Mouse (Mus musculus) midbrain, embryonic 16.5 days (tissue): ENCODE data around the gene Cdc6. TPM values are rescaled to one million over a fixed set of nuclear protein-coding genes. Genes with fewer than 3 reads are reported as not detected.
"Not testable (repeated sequence)": the region's sequence is repeated elsewhere in the genome, so short reads cannot be mapped to it uniquely, and the experiment has no call there.

Experiments
- ATAC-seq: fragments of 200-750 bp; cut with Nextera tagmentation; 2 replicates; pipeline ENCODE4 v1.8.0; 2017; ENCODE audit warnings: moderate TSS enrichment
- H3K27ac ChIP-seq: fragments of 300-500 bp; sonication (generic); 2 replicates; pipeline ENCODE4 v1.5.1; 2014; ENCODE audit warnings: mild to moderate bottlenecking, low read length, mixed read lengths
- H3K27me3 ChIP-seq: fragments of 300-500 bp; sonication (generic); 2 replicates; pipeline ENCODE4 v1.6.1; 2014; ENCODE audit warnings: low read depth, low read length, mixed read lengths; ENCODE audit not compliant: control insufficient read depth, insufficient read depth
- H3K36me3 ChIP-seq: fragments of 300-500 bp; sonication (generic); 2 replicates; pipeline ENCODE4 v1.6.1; 2014; ENCODE audit warnings: mild to moderate bottlenecking, low read length, moderate library complexity, mixed read lengths; ENCODE audit not compliant: control insufficient read depth, insufficient read depth
- H3K4me1 ChIP-seq: fragments of 300-500 bp; sonication (generic); 2 replicates; pipeline ENCODE4 v1.6.1; 2014; ENCODE audit warnings: mild to moderate bottlenecking, low read length, mixed read lengths; ENCODE audit not compliant: control insufficient read depth, insufficient read depth
- H3K4me2 ChIP-seq: fragments of 300-500 bp; sonication (generic); 2 replicates; pipeline ENCODE4 v1.6.1; 2014; ENCODE audit warnings: mild to moderate bottlenecking, low read length, mixed read lengths
- H3K4me3 ChIP-seq: fragments of 300-500 bp; sonication (generic); 2 replicates; pipeline ENCODE4 v1.5.1; 2014; ENCODE audit warnings: low read depth, mild to moderate bottlenecking, low read length, moderate library complexity, mixed read lengths
- H3K9ac ChIP-seq: fragments of 300-500 bp; sonication (generic); 2 replicates; pipeline ENCODE4 v1.6.1; 2014; ENCODE audit warnings: low read depth, low read length, mixed read lengths
- H3K9me3 ChIP-seq: fragments of 300-500 bp; sonication (generic); replicated peaks from 2 replicates; pipeline ENCODE4 v1.6.1; 2014; ENCODE audit warnings: mild to moderate bottlenecking, low read length, mixed read lengths; ENCODE audit not compliant: control insufficient read depth, poor library complexity, severe bottlenecking
- WGBS: fragments of 180-500 bp; shearing (Covaris S2); extraction: QIAGEN DNeasy Blood & Tissue Kit; methylation state at CpG from one replicate; pipeline ENCODE4 v1.1.7; 2014; 5-methylcytosine and 5-hydroxymethylcytosine counted together
- polyA plus RNA-seq: library from polyadenylated mRNA; unstranded; fragments of >200 nt; fragmentation: Nextera tagmentation; extraction: Ambion mirVana; gene quantifications from 2 replicates; pipeline ENCODE4 v1.2.1, GENCODE M21; 2015

Gene Cdc6
- polyA plus RNA-seq, 1 experiment from 2014 or later: 2.4 TPM

DNA sequence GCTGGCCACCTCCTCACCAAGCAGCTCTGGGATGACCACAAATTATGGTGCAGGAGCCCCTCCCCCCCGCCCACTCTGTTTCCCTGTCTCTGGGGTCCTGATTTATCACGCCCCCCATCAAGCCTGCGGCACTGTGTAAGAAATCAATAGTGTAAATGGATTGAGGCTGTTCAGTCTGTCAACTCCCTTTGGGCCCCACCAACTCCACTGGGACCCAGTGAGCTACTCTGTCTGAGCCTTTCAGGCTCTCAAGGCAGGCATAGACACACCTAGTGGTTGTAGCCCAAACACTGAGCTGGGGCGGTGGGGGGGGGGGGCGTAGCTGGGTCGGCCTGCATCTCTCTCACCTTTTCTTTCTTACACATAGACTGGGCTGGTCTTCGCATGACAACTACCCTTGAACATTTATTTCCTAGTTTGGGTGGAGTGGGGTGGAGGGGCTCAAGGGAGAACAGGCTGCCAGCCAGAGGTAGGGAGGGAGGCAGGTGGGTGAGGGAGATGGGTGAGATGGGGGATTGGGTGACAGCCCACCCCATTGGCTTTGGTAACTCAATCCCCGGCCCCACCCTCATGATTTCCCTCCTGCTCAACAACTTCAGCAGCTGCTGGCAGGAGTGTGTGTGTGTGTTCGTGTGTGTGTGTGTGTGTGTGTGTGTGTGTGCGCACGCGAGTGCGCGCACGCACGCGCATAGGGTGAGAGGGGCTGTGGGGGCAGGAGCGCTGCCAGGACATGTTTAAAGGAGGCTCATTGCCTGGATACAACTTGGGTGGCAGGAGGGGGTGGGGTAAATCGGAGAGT is 24.9 kb downstream of the Cdc6 start:
- no peak overlapping the region for H3K27ac ChIP-seq
- no peak for ATAC-seq
- no peak overlapping the region for H3K4me2 ChIP-seq

DNA sequence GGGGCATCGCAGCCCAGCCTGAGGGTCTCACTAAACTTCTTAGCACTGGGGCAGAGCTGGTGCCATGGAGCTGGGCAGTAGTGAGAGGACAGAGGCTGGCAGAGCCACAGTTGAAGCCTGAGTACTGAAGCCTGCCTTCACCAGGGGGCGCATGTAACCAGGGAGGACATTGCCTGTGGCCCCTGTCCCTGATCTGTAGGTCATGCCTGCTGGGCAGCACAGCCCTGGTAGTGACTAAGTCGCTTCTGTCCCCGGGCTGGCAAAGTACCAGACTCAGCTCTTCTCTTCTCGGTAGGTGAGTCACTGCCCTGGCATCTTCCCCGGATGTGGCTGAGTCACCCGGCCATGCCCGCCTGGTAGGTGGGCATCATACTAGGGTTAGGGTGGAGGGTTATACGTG is 25.6 kb downstream of the Cdc6 start:
- H3K27ac ChIP-seq: no peak overlapping the region
- H3K27me3 ChIP-seq: peaks cover 10% of the 10 kb centered on the region
- no peaks in the 10 kb centered on the region for H3K9me3 ChIP-seq
- no peaks in the 10 kb centered on the region for H3K36me3 ChIP-seq
- no peak for ATAC-seq
- no peak overlapping the region for H3K4me2 ChIP-seq
- H3K4me1 ChIP-seq: peaks cover 53% of the 10 kb centered on the region
- no peak overlapping the region for H3K9ac ChIP-seq
- H3K4me3 ChIP-seq: no peak overlapping the region
- 52% methylated on average over 9 of the region's 9 CpGs for WGBS

More for the DNA sequence above, 24.9 kb downstream of the Cdc6 start:
- Histone ChIP-seq H3K36me3 (no peaks in the 10 kb centered on the region), H3K4me3 (no peak overlapping the region), H3K4me1 (peaks cover 49% of the 10 kb centered on the region), H3K9me3 (no peaks in the 10 kb centered on the region), H3K27me3 (peaks cover 10% of the 10 kb centered on the region), H3K9ac (no peak overlapping the region)
- 37% methylated on average over 16 of the region's 19 CpGs for WGBS

DNA sequence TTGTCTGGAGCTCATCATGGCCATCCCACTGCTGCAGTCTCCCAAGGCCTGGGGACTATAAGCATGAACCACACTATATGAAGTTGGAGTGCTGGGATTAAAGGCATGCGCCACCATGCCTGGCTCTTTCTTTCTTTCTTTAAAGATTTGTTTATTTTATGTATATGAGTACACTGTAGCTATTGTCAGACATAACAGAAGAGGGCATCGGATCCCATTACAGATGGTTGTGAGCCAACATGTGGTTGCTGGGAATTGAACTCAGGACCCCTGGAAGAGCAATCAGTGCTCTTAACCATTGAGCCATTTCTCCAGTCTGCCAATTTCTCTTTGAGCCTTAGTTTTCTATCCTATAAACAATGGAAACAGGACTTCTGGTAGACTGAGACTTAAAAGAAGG is 26.2 kb downstream of the Cdc6 start:
- H3K36me3 ChIP-seq, H3K27ac ChIP-seq, H3K4me3 ChIP-seq, H3K4me2 ChIP-seq, H3K9ac ChIP-seq, ATAC-seq, H3K9me3 ChIP-seq: not testable (repeated sequence)
- WGBS: 93% methylated on average over 2 of the region's 2 CpGs
- H3K4me1 ChIP-seq: peaks cover 54% of the 10 kb centered on the region
- peaks cover 13% of the 10 kb centered on the region for H3K27me3 ChIP-seq

DNA sequence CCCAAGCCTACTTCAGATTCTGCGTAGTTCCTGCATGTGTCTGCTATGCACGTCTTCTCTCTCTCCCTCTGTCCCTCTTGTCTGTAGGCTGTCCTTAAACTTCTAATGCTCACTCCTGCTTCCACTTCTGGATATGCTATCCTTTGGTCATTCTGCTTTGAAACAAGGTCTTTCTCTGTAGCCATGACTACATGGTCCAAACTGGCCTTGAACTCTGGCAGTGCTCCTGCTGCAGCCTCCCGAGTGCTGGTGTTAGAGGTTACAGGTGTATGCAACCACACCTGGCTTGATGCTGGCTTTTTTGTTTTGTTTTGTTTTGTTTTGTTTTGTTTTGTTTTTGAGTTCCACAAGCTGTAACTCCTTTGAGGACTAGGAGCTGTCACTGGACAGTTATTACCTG is 26.8 kb downstream of the Cdc6 start:
- WGBS: 90% methylated on average over 3 of the region's 3 CpGs
- no peak for ATAC-seq
- no peak overlapping the region for H3K4me3 ChIP-seq
- H3K36me3 ChIP-seq: no peaks in the 10 kb centered on the region
- H3K9me3 ChIP-seq: no peaks in the 10 kb centered on the region
- no peak overlapping the region for H3K9ac ChIP-seq
- no peak overlapping the region for H3K4me2 ChIP-seq
- no peak overlapping the region for H3K27ac ChIP-seq
- H3K4me1 ChIP-seq: peaks cover 49% of the 10 kb centered on the region
- H3K27me3 ChIP-seq: peaks cover 13% of the 10 kb centered on the region

DNA sequence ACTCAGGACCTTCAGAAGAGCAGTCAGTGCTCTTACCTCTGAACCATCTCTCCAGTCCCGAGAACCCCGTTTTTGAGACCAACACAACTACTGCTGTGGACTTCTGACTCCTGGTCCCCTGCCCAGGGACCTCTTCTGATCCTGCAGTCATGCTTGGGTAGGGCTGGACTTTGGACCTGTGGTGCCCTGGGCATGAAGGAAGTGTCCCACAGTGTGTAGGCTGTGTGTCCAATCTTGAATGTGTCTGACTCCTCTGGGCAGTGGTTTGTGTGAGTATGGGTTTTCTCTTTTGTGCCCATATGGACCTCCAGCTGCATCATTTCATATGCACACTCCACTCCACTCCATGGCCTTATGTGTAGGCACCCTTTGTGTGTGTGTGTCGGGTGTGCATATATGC is 27.5 kb downstream of the Cdc6 start:
- no peak overlapping the region for H3K4me2 ChIP-seq
- H3K4me3 ChIP-seq: no peak overlapping the region
- H3K27me3 ChIP-seq: peaks cover 13% of the 10 kb centered on the region
- H3K27ac ChIP-seq: no peak overlapping the region
- peaks cover 42% of the 10 kb centered on the region for H3K4me1 ChIP-seq
- H3K9ac ChIP-seq: no peak overlapping the region
- WGBS: 90% methylated on average over 3 of the region's 3 CpGs
- H3K36me3 ChIP-seq: no peaks in the 10 kb centered on the region
- no peaks in the 10 kb centered on the region for H3K9me3 ChIP-seq
- ATAC-seq: no peak

DNA sequence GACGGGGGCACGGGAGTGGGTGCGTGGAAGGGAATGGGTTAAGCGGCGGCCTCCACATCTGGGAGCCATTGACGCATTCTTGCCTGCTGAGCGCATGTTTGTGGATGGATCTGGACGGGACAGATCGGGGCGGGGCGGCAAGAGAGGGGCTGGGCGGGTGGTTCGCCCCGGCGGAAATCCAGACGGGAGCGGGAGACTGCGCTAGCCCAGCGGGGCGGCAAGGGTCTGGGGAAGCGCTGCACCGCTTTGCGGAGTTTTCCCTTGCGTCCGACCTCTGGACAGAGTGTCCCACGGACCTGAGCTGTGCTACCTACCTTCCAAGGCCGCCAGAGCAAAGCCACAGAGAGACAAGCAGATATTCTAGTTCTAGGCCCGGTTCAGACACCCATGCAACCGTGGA is 28.6 kb downstream of the Cdc6 start:
- no peak overlapping the region for H3K27ac ChIP-seq
- peak overlapping the region; percentile 6; the same call in 1 of the 2 replicates for H3K4me3 ChIP-seq
- peak overlapping the region; percentile 97 for H3K4me2 ChIP-seq
- peaks cover 13% of the 10 kb centered on the region for H3K27me3 ChIP-seq
- ATAC-seq: no peak
- peaks cover 41% of the 10 kb centered on the region for H3K4me1 ChIP-seq
- 0 out of 2 replicates have a peak overlapping the region, but pooled peaks have one; percentile 24 for H3K9ac ChIP-seq
- no peaks in the 10 kb centered on the region for H3K9me3 ChIP-seq
- H3K36me3 ChIP-seq: no peaks in the 10 kb centered on the region
- 4% methylated on average over 29 of the region's 29 CpGs for WGBS

DNA sequence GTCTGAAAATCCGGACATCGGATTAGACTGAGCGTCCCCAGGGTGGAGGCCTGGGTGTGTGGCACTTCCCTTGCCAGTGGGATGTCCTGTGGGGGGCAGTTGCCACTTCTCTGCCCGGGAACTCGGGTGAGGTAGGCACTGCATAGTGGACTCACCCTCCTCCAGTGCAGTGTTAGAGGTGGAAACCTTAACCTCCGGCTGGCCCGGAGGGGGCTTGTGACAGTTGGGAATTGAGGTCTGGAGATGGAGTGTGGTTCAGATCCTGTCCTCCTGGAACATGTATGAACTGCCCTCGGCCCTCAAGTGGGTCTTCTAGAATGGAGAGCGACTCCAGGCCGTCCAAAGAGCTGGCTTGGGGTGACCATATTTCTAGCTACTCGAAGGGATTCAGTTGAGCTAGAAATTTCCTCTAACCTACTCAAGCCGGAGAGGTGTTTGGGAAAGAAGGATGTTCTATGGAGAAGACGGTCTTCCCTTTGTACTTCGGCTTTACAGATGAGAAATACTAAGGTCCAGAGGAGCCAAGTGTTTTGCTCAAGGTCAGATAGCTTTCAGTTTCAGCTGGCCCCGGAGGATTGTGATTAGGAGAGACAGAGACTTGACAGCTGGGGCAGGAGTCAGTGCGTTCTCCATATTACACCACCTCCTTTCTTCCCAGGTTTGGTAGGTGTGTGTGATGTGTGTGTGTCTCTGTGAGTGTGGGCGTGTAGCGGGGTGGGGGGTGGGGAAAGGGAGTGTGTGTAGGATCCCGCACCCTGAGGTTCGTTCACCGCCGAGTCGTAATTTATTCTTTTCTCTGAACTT is 29.2 kb downstream of the Cdc6 start:
- H3K9me3 ChIP-seq: no peaks in the 10 kb centered on the region
- peaks cover 13% of the 10 kb centered on the region for H3K27me3 ChIP-seq
- H3K4me1 ChIP-seq: peaks cover 42% of the 10 kb centered on the region
- H3K4me2 ChIP-seq: peak overlapping the region; percentile 97
- H3K27ac ChIP-seq: no peak overlapping the region
- WGBS: 4% methylated on average over 23 of the region's 23 CpGs
- H3K4me3 ChIP-seq: peak overlapping the region; percentile 60
- H3K36me3 ChIP-seq: no peaks in the 10 kb centered on the region
- ATAC-seq: peak; percentile 29; the same call in 1 of the 2 replicates
- H3K9ac ChIP-seq: peak overlapping the region; percentile 67

DNA sequence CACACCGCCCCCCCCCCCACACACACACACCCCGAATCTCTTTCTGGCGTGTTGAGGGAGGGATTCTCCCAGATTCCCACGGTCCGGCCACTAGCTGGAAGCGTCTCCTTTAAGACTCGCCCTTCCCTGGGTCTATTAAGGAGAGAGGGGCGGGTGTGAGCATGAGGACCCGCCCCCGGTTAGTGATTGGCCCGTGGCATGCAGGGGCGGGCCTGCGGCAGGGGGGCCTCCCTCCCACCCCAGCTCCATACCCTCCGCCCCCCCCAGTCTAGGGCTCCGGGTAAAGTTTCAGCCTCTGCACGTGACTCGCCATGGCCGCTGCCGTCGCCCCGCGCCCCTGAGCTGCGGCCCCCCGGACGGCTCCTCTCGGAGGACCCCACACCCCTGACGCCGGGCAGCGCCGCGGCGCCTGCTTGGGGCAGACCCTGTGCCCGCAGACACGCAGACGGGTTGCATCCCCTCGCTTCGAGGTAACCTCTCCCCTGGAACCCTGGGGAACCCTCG is 29.9 kb downstream of the Cdc6 start:
- H3K36me3 ChIP-seq: no peaks in the 10 kb centered on the region
- peak overlapping the region; percentile 60 for H3K4me3 ChIP-seq
- H3K9ac ChIP-seq: peak overlapping the region; percentile 67
- peak overlapping the region; percentile 97 for H3K4me2 ChIP-seq
- H3K27me3 ChIP-seq: peaks cover 13% of the 10 kb centered on the region
- WGBS: under 1% methylated on average over 33 of the region's 38 CpGs
- H3K27ac ChIP-seq: no peak overlapping the region
- peak; percentile 76 for ATAC-seq
- no peaks in the 10 kb centered on the region for H3K9me3 ChIP-seq
- H3K4me1 ChIP-seq: peaks cover 41% of the 10 kb centered on the region
